Mouse (Mus musculus): Measurements from ENCODE around the gene Plekho2. TPM values are rescaled to one million over a fixed set of nuclear protein-coding genes. Genes with fewer than 3 reads are reported as not detected.

The Plekho2 gene
- polyA plus RNA-seq, 1 experiment from 2014 or later = 11.2 TPM

- ATAC-seq (replicated peaks; ENCODE audit: insufficient number of reproducible peaks, low FRiP score, low TSS enrichment, low read depth) = no peak
These were observed 46.9 kb downstream of the Plekho2 start for GRCm38 (mm10) chr9:65532986-65533385.

GRCm38 (mm10) chr9:65531283-65531682 is 48.6 kb downstream of the Plekho2 start:
- Histone ChIP-seq H3K4me3 (ENCODE audit: low read depth, low read length) (no peak overlapping the region), H3K27ac (replicated peaks; ENCODE audit: low read depth, low read length) (no peak overlapping the region), H3K36me3 (replicated peaks; ENCODE audit: control insufficient read depth, insufficient read depth, low read depth, low read length) (no peaks in the 10 kb centered on the region), H3K4me1 (ENCODE audit: control insufficient read depth, insufficient read depth, low read length) (no peaks in the 10 kb centered on the region), H3K9me3 (replicated peaks; ENCODE audit: control insufficient read depth, low read length) (no peaks in the 10 kb centered on the region), H3K9ac (replicated peaks; ENCODE audit: low read length) (no peak overlapping the region), H3K27me3 (ENCODE audit: control insufficient read depth, insufficient read depth, low read length) (no peaks in the 10 kb centered on the region), H3K4me2 (ENCODE audit: low read depth, low read length) (no peak overlapping the region)
- no peak for DNase-seq (ENCODE audit: low spot score)
- WGBS = 71% methylated on average over 5 of the region's 5 CpGs
- no peak for ATAC-seq (replicated peaks; ENCODE audit: insufficient number of reproducible peaks, low FRiP score, low TSS enrichment, low read depth)

More at GRCm38 (mm10) chr9:65532986-65533385, 46.9 kb downstream of the Plekho2 start:
- DNase-seq (ENCODE audit: low spot score) = no peak
- WGBS = 79% methylated on average over 8 of the region's 8 CpGs
- Histone ChIP-seq H3K36me3 (replicated peaks; ENCODE audit: control insufficient read depth, insufficient read depth, low read depth, low read length) (no peaks in the 10 kb centered on the region), H3K27me3 (ENCODE audit: control insufficient read depth, insufficient read depth, low read length) (no peaks in the 10 kb centered on the region), H3K9me3 (replicated peaks; ENCODE audit: control insufficient read depth, low read length) (no peaks in the 10 kb centered on the region), H3K27ac (replicated peaks; ENCODE audit: low read depth, low read length) (no peak overlapping the region), H3K4me3 (ENCODE audit: low read depth, low read length) (no peak overlapping the region), H3K4me2 (ENCODE audit: low read depth, low read length) (no peak overlapping the region), H3K9ac (replicated peaks; ENCODE audit: low read length) (no peak overlapping the region), H3K4me1 (ENCODE audit: control insufficient read depth, insufficient read depth, low read length) (no peaks in the 10 kb centered on the region)

- no peak overlapping the region for H3K4me3 ChIP-seq (ENCODE audit: low read depth, low read length)
- no peaks in the 10 kb centered on the region for H3K27me3 ChIP-seq (ENCODE audit: control insufficient read depth, insufficient read depth, low read length)
- H3K4me2 ChIP-seq (ENCODE audit: low read depth, low read length) = no peak overlapping the region
- no peaks in the 10 kb centered on the region for H3K9me3 ChIP-seq (replicated peaks; ENCODE audit: control insufficient read depth, low read length)
- WGBS = 55% methylated on average over 8 of the region's 8 CpGs
- DNase-seq (ENCODE audit: low spot score) = no peak
- no peak overlapping the region for H3K27ac ChIP-seq (replicated peaks; ENCODE audit: low read depth, low read length)
- no peak overlapping the region for H3K9ac ChIP-seq (replicated peaks; ENCODE audit: low read length)
- H3K4me1 ChIP-seq (ENCODE audit: control insufficient read depth, insufficient read depth, low read length) = no peaks in the 10 kb centered on the region
- ATAC-seq (replicated peaks; ENCODE audit: insufficient number of reproducible peaks, low FRiP score, low TSS enrichment, low read depth) = no peak
- H3K36me3 ChIP-seq (replicated peaks; ENCODE audit: control insufficient read depth, insufficient read depth, low read depth, low read length) = no peaks in the 10 kb centered on the region
These were observed 50.2 kb downstream of the Plekho2 start for GRCm38 (mm10) chr9:65529659-65530058.

GRCm38 (mm10) chr9:65528417-65529038 is 51.3 kb downstream of the Plekho2 start:
- H3K9me3 ChIP-seq (replicated peaks; ENCODE audit: control insufficient read depth, low read length) = no peaks in the 10 kb centered on the region
- no peak overlapping the region for H3K4me3 ChIP-seq (ENCODE audit: low read depth, low read length)
- H3K4me1 ChIP-seq (ENCODE audit: control insufficient read depth, insufficient read depth, low read length) = no peaks in the 10 kb centered on the region
- H3K9ac ChIP-seq (replicated peaks; ENCODE audit: low read length) = no peak overlapping the region
- no peak for DNase-seq (ENCODE audit: low spot score)
- no peaks in the 10 kb centered on the region for H3K36me3 ChIP-seq (replicated peaks; ENCODE audit: control insufficient read depth, insufficient read depth, low read depth, low read length)
- no peaks in the 10 kb centered on the region for H3K27me3 ChIP-seq (ENCODE audit: control insufficient read depth, insufficient read depth, low read length)
- no peak overlapping the region for H3K27ac ChIP-seq (replicated peaks; ENCODE audit: low read depth, low read length)
- no peak overlapping the region for H3K4me2 ChIP-seq (ENCODE audit: low read depth, low read length)
- WGBS = 83% methylated on average over 6 of the region's 6 CpGs
- no peak for ATAC-seq (replicated peaks; ENCODE audit: insufficient number of reproducible peaks, low FRiP score, low TSS enrichment, low read depth)

- Histone ChIP-seq H3K4me1 (ENCODE audit: control insufficient read depth, insufficient read depth, low read length) (no peaks in the 10 kb centered on the region), H3K36me3 (replicated peaks; ENCODE audit: control insufficient read depth, insufficient read depth, low read depth, low read length) (no peaks in the 10 kb centered on the region), H3K27ac (replicated peaks; ENCODE audit: low read depth, low read length) (no peak overlapping the region), H3K9ac (replicated peaks; ENCODE audit: low read length) (no peak overlapping the region), H3K4me3 (ENCODE audit: low read depth, low read length) (no peak overlapping the region), H3K9me3 (replicated peaks; ENCODE audit: control insufficient read depth, low read length) (no peaks in the 10 kb centered on the region), H3K27me3 (ENCODE audit: control insufficient read depth, insufficient read depth, low read length) (no peaks in the 10 kb centered on the region), H3K4me2 (ENCODE audit: low read depth, low read length) (no peak overlapping the region)
- ATAC-seq (replicated peaks; ENCODE audit: insufficient number of reproducible peaks, low FRiP score, low TSS enrichment, low read depth) = no peak
- no peak for DNase-seq (ENCODE audit: low spot score)
- WGBS = 76% methylated on average over 10 of the region's 10 CpGs
These were observed 54.2 kb downstream of the Plekho2 start for GRCm38 (mm10) chr9:65525445-65526195.

GRCm38 (mm10) chr9:65523611-65524364 is 56.1 kb downstream of the Plekho2 start:
- Histone ChIP-seq H3K27me3 (ENCODE audit: control insufficient read depth, insufficient read depth, low read length) (no peaks in the 10 kb centered on the region), H3K4me2 (ENCODE audit: low read depth, low read length) (no peak overlapping the region), H3K9me3 (replicated peaks; ENCODE audit: control insufficient read depth, low read length) (no peaks in the 10 kb centered on the region), H3K27ac (replicated peaks; ENCODE audit: low read depth, low read length) (no peak overlapping the region), H3K4me1 (ENCODE audit: control insufficient read depth, insufficient read depth, low read length) (no peaks in the 10 kb centered on the region), H3K36me3 (replicated peaks; ENCODE audit: control insufficient read depth, insufficient read depth, low read depth, low read length) (no peaks in the 10 kb centered on the region), H3K4me3 (ENCODE audit: low read depth, low read length) (no peak overlapping the region), H3K9ac (replicated peaks; ENCODE audit: low read length) (no peak overlapping the region)
- 21% methylated on average over 14 of the region's 14 CpGs for WGBS
- DNase-seq (ENCODE audit: low spot score) (peak; percentile 89), ATAC-seq (replicated peaks; ENCODE audit: insufficient number of reproducible peaks, low FRiP score, low TSS enrichment, low read depth) (peak; percentile 71; the same call in 1 of the 2 replicates)

GRCm38 (mm10) chr9:65520505-65520876 is 59.3 kb downstream of the Plekho2 start:
- Histone ChIP-seq H3K36me3 (replicated peaks; ENCODE audit: control insufficient read depth, insufficient read depth, low read depth, low read length) (no peaks in the 10 kb centered on the region), H3K27me3 (ENCODE audit: control insufficient read depth, insufficient read depth, low read length) (no peaks in the 10 kb centered on the region), H3K4me2 (ENCODE audit: low read depth, low read length) (peak overlapping the region; percentile 42), H3K4me3 (ENCODE audit: low read depth, low read length) (no peak overlapping the region; the same call in 1 of the 2 replicates), H3K9me3 (replicated peaks; ENCODE audit: control insufficient read depth, low read length) (no peaks in the 10 kb centered on the region), H3K27ac (replicated peaks; ENCODE audit: low read depth, low read length) (no peak overlapping the region), H3K4me1 (ENCODE audit: control insufficient read depth, insufficient read depth, low read length) (no peaks in the 10 kb centered on the region), H3K9ac (replicated peaks; ENCODE audit: low read length) (no peak overlapping the region)
- no peak for DNase-seq (ENCODE audit: low spot score)
- 16% methylated on average over 11 of the region's 11 CpGs for WGBS
- ATAC-seq (replicated peaks; ENCODE audit: insufficient number of reproducible peaks, low FRiP score, low TSS enrichment, low read depth) = no peak
